Mouse (Mus musculus) liver, embryonic 11.5 days (tissue): ENCODE measurements at regions not wholly inside any gene's neighbourhood (a gene's known extent, or its start where the extent isn't known, plus 50 kb on each side); places are given as distances from the start of the nearest gene placed in this dataset.

ENCODE experiments used
- ATAC-seq: fragments of 200-750 bp; cut with Nextera tagmentation; replicated peaks from 2 replicates; pipeline ENCODE4 v1.8.0; 2017; ENCODE audit warnings: moderate number of reproducible peaks, mild to moderate bottlenecking, moderate TSS enrichment, moderate library complexity; ENCODE audit not compliant: low FRiP score
- DNase-seq: peaks from one replicate; pipeline ENCODE4 v3.0.0-alpha.2; 2017; ENCODE audit warnings: low spot score
- H3K27ac ChIP-seq: fragments of 300-500 bp; sonication (generic); 2 replicates; pipeline ENCODE4 v1.5.1; 2014; ENCODE audit warnings: mild to moderate bottlenecking, low read depth, low read length, control low read depth
- H3K27me3 ChIP-seq: fragments of 300-500 bp; sonication (generic); replicated peaks from 2 replicates; pipeline ENCODE4 v1.6.1; 2014; ENCODE audit warnings: low read length, mixed read lengths; ENCODE audit not compliant: control insufficient read depth, insufficient read depth
- H3K36me3 ChIP-seq: fragments of 300-500 bp; sonication (generic); 2 replicates; pipeline ENCODE4 v1.6.1; 2014; ENCODE audit warnings: mild to moderate bottlenecking, low read length, moderate library complexity, mixed read lengths; ENCODE audit not compliant: control insufficient read depth, insufficient read depth
- H3K4me1 ChIP-seq: fragments of 300-500 bp; sonication (generic); replicated peaks from 2 replicates; pipeline ENCODE4 v1.6.1; 2014; ENCODE audit warnings: low read length, mixed read lengths; ENCODE audit not compliant: control insufficient read depth, insufficient read depth
- H3K4me2 ChIP-seq: fragments of 300-500 bp; sonication (generic); 2 replicates; pipeline ENCODE4 v1.6.1; 2014; ENCODE audit warnings: mild to moderate bottlenecking, control low read depth, moderate library complexity
- H3K4me3 ChIP-seq: fragments of 300-500 bp; sonication (generic); 2 replicates; pipeline ENCODE4 v1.5.1; 2014; ENCODE audit warnings: low read depth, low read length, control low read depth
- H3K9ac ChIP-seq: fragments of 300-500 bp; sonication (generic); 2 replicates; pipeline ENCODE4 v1.6.1; 2014; ENCODE audit warnings: low read depth, low read length, control low read depth
- H3K9me3 ChIP-seq: fragments of 300-500 bp; sonication (generic); 2 replicates; pipeline ENCODE4 v1.6.1; 2016; ENCODE audit warnings: low read length, inconsistent platforms, mixed read lengths; ENCODE audit not compliant: control insufficient read depth
- WGBS: fragments of 180-500 bp; shearing (Covaris S2); extraction: QIAGEN DNeasy Blood & Tissue Kit; methylation state at CpG from one replicate; pipeline ENCODE4 v1.1.7; 2014; 5-methylcytosine and 5-hydroxymethylcytosine counted together

DNA sequence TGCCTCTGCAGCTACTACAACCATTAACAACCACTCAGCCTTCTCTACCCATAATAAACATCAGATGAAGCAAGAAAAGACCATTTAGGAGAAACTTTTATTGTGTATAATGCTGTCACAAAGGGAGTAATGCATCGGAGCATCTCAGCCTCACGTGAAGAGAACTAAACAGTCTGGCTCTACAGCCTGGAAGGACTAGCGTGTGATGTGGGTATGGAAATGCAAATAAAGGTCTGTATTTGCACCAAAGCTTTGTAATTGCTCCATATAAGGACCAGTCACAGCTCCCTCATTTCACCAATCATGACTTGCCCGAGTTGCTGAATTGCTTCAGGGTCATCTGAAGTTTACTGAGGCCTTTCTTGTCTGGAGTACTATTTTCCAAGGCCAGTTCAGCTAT lies 190.7 kb downstream of the Cep170 start:
- ATAC-seq: no peak
- H3K4me1 ChIP-seq: no peaks in the 10 kb centered on the region
- H3K4me3 ChIP-seq: no peak overlapping the region
- 74% methylated on average over 4 of the region's 4 CpGs for WGBS
- no peak overlapping the region for H3K9ac ChIP-seq
- no peaks in the 10 kb centered on the region for H3K9me3 ChIP-seq
- H3K4me2 ChIP-seq: no peak overlapping the region
- DNase-seq: no peak
- no peaks in the 10 kb centered on the region for H3K36me3 ChIP-seq
- H3K27ac ChIP-seq: no peak overlapping the region
- H3K27me3 ChIP-seq: no peaks in the 10 kb centered on the region

DNA sequence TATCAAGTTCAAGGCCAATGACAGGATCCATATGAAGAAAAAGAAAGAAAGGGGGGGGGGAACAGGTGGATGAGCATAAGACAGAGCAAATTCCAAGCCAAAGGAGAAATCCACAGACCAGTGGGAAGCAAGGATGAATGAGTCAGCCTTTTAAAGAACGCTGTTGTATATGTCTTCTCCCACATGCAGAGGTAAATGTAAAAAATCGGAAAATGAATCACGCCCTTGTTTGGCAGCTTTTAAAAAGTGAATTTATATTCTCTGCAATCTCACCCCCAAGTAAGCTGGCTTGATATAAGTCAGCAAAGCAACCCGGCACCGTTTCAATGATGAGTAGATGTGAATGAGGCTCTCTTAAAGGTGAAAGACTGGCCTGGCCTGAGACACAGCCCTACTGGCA lies 191.7 kb downstream of the Cep170 start:
- Histone ChIP-seq H3K4me1 (no peaks in the 10 kb centered on the region), H3K27me3 (no peaks in the 10 kb centered on the region), H3K4me2 (no peak overlapping the region), H3K27ac (no peak overlapping the region), H3K9ac (no peak overlapping the region), H3K4me3 (no peak overlapping the region), H3K9me3 (no peaks in the 10 kb centered on the region), H3K36me3 (no peaks in the 10 kb centered on the region)
- DNase-seq (no peak), ATAC-seq (no peak)
- 82% methylated on average over 5 of the region's 5 CpGs for WGBS

DNA sequence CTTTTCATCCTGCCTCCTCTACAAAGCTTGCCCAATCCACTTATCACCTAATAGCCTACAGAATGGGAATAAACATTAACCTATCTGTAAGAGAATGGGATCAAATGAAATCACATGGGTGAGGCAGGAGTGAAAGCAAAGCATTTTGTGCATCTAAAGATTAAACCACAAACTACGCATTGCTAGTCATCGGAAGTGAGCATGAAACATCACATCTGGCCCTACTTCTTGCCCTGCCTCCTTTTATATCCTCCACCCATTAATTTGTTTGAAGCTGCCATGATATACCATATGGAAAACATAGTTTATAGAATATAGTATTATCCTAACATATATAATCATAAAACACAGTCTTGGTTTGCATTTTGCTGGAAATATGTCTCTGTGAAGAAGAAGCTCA lies 192.6 kb downstream of the Cep170 start:
- H3K4me2 ChIP-seq: no peak overlapping the region
- DNase-seq (no peak), ATAC-seq (no peak)
- 91% methylated on average over 2 of the region's 2 CpGs for WGBS
- no peaks in the 10 kb centered on the region for H3K4me1 ChIP-seq
- H3K9me3 ChIP-seq: no peaks in the 10 kb centered on the region
- no peak overlapping the region for H3K27ac ChIP-seq
- no peaks in the 10 kb centered on the region for H3K36me3 ChIP-seq
- no peak overlapping the region for H3K9ac ChIP-seq
- no peak overlapping the region for H3K4me3 ChIP-seq
- no peaks in the 10 kb centered on the region for H3K27me3 ChIP-seq

DNA sequence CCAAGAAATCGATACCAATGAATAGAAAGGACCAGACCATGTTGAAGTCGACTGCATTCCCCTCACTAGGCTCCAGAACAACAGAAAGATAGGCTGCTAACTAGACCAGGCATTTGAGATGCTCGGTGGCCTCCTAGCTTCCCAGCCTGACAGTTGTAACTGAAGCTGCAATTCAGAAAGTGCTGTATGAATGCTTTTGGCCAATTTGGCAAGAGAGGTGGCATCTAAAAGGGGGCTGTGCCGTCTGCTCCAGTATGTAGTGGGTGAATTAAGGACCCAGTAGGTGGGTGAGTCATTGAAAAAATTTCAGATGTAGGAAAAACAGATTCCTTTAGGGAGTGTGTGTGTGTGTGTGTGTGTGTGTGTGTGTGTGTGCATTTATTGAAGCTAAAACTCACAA lies 195.0 kb downstream of the Cep170 start:
- Histone ChIP-seq H3K27me3 (no peaks in the 10 kb centered on the region), H3K4me3 (no peak overlapping the region), H3K36me3 (no peaks in the 10 kb centered on the region), H3K9ac (no peak overlapping the region), H3K27ac (no peak overlapping the region), H3K4me1 (no peaks in the 10 kb centered on the region), H3K4me2 (no peak overlapping the region), H3K9me3 (no peaks in the 10 kb centered on the region)
- WGBS: 70% methylated on average over 4 of the region's 4 CpGs
- DNase-seq (no peak), ATAC-seq (no peak)

DNA sequence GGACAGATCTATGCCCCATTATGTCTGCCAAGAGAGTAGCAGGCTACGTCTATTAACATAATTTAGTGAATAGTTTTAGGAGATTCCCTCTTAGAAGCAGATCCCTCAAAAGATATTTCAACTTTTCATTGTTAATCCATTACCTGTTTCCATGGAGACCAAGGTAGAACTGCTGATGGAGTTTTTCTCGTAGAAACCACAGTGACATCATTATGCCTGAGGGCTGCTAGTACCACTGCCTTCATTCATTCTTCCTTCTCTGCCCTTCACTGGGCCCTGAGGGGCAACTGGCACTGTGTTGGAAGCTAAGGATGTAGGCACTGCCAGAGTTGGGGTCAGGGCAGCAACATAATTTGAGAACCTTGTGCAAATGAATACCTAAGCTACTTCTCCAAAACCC lies 198.2 kb downstream of the Cep170 start:
- H3K4me3 ChIP-seq: no peak overlapping the region
- H3K27me3 ChIP-seq: no peaks in the 10 kb centered on the region
- ATAC-seq (no peak), DNase-seq (no peak)
- H3K36me3 ChIP-seq: no peaks in the 10 kb centered on the region
- no peaks in the 10 kb centered on the region for H3K4me1 ChIP-seq
- no peaks in the 10 kb centered on the region for H3K9me3 ChIP-seq
- no peak overlapping the region for H3K9ac ChIP-seq
- H3K4me2 ChIP-seq: no peak overlapping the region
- WGBS: 70% methylated on average over 2 of the region's 2 CpGs
- no peak overlapping the region for H3K27ac ChIP-seq

DNA sequence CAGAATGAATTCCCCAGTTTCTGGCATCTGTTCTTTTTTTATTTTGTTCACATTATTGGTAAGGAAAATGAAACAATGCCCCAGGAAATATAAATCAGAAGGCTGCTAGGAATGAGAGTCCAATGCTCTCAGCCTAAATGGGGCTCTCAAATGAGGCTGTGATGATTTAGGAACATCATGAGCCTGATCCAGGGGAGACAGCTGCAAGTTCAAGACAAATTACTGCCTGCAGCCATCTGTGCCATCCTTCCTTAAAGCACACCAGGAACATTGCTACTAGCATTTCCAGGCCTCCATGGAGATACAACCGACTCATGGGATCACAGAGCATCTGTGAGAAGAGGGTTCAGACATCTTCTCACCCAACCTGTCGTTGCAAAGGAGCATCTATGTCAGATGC lies 219.6 kb downstream of the Cep170 start:
- ATAC-seq (no peak), DNase-seq (no peak)
- Histone ChIP-seq H3K27me3 (no peaks in the 10 kb centered on the region), H3K4me3 (no peak overlapping the region), H3K9ac (no peak overlapping the region), H3K9me3 (no peaks in the 10 kb centered on the region), H3K4me1 (no peaks in the 10 kb centered on the region), H3K36me3 (no peaks in the 10 kb centered on the region), H3K4me2 (no peak overlapping the region), H3K27ac (no peak overlapping the region)
- WGBS: 71% methylated on average over 2 of the region's 2 CpGs

DNA sequence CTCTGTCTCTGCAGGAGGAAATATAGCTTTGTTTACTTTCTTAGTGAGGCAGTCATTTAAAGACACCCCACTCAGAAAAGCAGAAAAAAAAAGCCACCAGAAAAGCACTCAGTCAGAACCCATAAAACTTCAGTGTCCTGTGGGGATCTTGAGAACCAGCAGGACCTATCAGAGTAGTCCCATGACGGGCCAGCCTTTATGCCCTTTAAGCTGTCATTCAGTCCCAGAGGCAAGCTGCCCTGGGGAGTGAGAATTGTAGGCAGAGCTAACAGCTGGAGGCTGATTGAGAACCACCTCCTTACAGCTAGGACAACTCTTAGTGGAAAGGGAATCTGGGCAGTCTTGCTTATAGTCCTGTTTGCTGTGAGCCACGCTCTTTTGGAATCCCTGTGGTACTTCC lies 225.7 kb downstream of the Cep170 start:
- H3K27ac ChIP-seq: no peak overlapping the region
- no peak for DNase-seq
- no peaks in the 10 kb centered on the region for H3K36me3 ChIP-seq
- WGBS: 64% methylated on average over 2 of the region's 2 CpGs
- no peaks in the 10 kb centered on the region for H3K9me3 ChIP-seq
- no peaks in the 10 kb centered on the region for H3K4me1 ChIP-seq
- H3K4me2 ChIP-seq: no peak overlapping the region
- H3K9ac ChIP-seq: no peak overlapping the region
- no peak overlapping the region for H3K4me3 ChIP-seq
- no peak for ATAC-seq
- no peaks in the 10 kb centered on the region for H3K27me3 ChIP-seq

DNA sequence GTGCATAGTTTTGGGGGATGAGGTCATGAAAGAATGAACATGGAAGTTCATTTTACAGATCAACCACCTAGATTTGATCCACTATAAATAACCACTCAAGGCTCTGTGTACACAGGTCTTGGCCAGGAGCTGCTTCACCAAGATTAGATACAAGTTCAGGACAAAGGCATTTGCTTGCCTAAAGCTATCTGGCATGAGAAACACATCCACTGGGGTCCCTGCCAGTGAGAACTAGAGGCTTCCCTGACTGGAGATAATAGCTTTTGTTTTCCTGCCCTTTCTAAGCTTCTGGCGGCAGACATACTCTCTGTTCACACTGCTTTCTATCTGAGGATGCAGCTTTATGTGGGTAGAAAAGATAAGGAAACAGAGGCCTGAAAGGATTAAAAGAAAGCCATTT lies 240.2 kb downstream of the Cep170 start:
- no peak for DNase-seq
- H3K4me3 ChIP-seq: no peak overlapping the region
- H3K4me1 ChIP-seq: no peaks in the 10 kb centered on the region
- H3K9ac ChIP-seq: no peak overlapping the region
- no peak overlapping the region for H3K27ac ChIP-seq
- ATAC-seq: 0 out of 2 replicates have a peak, but pooled peaks have one; percentile 31
- no peaks in the 10 kb centered on the region for H3K27me3 ChIP-seq
- no peaks in the 10 kb centered on the region for H3K36me3 ChIP-seq
- no peak overlapping the region for H3K4me2 ChIP-seq
- WGBS: 19% methylated on average over 1 of the region's 1 CpGs
- no peaks in the 10 kb centered on the region for H3K9me3 ChIP-seq

DNA sequence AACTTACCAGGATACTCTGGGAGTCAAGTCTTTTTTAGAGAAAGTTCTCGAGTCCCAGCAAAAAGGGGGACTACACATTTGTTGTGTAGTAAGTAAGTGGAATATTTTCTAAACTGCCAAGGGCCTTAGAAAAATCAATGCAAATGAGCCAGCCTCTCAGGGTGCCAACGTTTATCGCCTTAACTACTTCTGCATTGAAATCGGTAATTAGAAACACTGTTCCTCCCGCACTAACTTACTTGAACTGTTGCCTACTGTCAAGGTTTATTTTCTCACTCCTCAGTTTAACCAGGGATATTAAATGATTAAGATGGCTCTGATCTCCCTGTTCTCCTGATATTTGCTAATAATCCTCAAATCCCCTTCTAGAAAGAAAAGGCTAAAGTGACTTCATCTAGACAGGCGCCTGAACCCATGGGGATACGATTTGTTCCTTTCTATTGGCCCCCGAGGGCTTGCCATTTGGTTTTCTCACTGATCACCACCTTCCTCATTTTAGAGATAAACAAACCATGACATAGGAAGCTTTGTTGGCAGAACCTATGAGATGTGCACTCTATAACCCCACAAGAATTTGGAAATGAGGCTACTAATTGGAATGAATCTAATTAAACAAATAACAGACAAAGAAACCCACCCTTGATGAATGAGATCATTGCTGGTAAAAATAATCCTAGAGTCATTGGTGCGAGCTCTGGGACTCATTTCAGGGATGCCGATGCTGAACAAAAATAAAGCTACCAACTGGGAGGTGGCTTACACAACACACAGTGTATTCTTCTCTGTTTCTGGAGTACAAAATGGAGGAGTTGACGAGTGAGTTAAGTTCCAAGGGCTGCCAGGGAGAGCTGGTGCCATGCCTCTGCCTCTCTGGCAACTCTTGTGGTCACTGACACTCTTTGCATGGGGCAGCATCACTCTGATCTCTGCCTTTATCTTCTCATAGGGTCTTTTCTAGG lies 255.1 kb downstream of the Cep170 start:
- no peak overlapping the region for H3K4me2 ChIP-seq
- H3K27me3 ChIP-seq: no peaks in the 10 kb centered on the region
- H3K4me1 ChIP-seq: no peaks in the 10 kb centered on the region
- 76% methylated on average over 11 of the region's 11 CpGs for WGBS
- no peak for DNase-seq
- ATAC-seq: no peak
- H3K27ac ChIP-seq: no peak overlapping the region
- no peaks in the 10 kb centered on the region for H3K9me3 ChIP-seq
- H3K36me3 ChIP-seq: no peaks in the 10 kb centered on the region
- no peak overlapping the region for H3K9ac ChIP-seq
- no peak overlapping the region for H3K4me3 ChIP-seq
